Mouse (Mus musculus) urinary bladder, postnatal 25 days (tissue): ENCODE data around the gene Hivep3.

ENCODE experiments used
- DNase-seq: peaks from one replicate; pipeline ENCODE4 v3.0.0; 2022; ENCODE audit warnings: low spot score

Gene Hivep3

GRCm38 (mm10) chr4:119733184-119733880 is at the start of gene Hivep3:
Hivep3 (plus strand) TSS chr4:119733784.
- peak; percentile 100 for DNase-seq

GRCm38 (mm10) chr4:119685746-119686145 is 47.8 kb upstream of the Hivep3 start:
- no peak for DNase-seq

DNA sequence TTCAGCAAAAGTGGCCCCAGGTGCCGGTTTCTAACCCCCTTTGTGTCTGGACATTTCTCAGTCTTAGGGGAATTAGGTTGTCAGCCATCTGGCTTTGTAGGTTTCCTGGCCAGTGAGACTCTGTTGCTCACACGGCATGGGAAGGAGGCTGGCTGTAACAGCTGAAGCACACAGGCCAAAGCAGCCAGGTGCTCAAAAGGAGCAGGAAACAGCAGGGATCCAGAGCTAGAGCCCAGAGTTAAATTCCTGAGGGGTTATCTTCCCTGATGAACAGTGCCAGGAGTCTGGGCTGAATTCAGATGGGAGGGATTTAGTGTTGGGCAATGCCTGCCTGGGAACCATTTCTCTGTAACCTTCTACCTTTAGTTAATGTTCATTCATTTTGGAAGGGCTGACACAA is 35.2 kb upstream of the Hivep3 start:
- DNase-seq, result no peak

DNA sequence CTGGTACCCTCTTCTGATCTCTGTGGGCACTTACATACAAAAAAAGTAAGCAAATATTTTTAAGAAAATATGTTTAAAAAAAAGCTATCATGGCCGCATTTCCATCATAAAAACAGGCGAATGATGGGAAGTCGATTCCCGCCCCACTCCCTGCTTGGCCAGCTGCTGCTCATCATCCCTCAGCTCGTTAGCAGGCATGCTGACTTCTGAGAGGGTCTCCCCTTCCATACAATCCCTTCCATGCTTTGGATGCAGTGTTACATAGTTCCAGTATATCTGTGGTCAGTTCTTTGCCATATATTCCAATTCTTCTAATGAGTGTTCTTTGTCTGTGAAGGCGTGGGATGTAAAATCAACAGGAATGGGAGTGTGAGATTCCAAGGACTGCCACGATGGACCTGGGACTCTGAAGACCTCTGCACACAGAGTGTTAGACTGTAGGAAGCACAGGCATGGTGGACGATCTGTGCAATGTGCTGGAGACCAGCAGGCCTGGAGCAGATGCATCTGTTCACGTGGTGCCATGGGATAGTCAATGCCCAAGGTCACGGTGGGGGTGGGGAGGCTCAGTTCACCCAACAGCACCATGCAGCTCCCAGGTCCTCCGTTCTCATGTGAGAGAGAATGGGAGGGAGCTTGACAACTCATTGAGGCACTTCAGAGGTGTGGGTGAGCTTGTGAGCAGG is 32.2 kb upstream of the Hivep3 start:
- DNase-seq, result no peak

DNA sequence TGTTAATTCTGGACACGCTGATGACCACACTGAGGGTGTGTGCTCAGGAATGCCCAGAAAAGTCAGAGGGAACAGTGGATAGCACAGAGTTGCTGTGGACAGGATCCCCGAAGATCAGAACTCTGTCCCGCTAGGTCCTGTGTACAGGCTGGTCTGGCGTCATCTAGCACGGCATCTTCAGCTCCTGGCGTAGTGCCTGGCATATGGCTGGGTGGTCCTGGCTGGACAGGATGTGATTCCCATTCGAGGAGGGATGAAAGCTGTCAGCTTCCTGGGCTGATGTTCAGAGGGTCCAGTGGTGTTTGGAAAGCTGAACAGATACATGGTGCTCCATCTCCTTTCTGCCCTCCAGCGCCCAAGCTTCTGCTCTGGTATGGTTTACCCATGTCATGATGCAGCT is 29.6 kb upstream of the Hivep3 start:
- no peak for DNase-seq

GRCm38 (mm10) chr4:119707326-119707725 is 26.3 kb upstream of the Hivep3 start:
- DNase-seq, result no peak

- DNase-seq, result no peak
Measured at GRCm38 (mm10) chr4:119707751-119708150, 25.8 kb upstream of the Hivep3 start.

DNA sequence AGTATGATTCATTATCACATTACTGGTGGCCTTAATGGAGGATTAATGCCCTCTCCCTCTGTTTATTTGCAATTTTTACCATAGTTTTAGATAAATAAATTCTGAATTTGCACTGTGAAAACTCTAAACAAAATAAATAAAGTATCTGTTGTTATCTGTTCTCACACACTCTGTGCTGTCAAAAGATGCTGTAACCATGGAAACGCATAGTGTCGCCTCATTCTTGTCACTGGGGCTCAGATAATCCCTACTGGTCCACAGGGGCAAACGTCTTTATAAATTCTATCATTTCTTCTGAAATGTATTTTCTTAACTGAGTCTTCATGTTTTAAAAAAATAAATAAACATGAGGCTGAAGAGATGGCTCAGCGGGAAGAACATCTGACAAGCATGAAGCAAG is 23.4 kb upstream of the Hivep3 start:
- no peak for DNase-seq

- DNase-seq, result no peak
Measured at GRCm38 (mm10) chr4:119717443-119717842, 16.1 kb upstream of the Hivep3 start.

DNA sequence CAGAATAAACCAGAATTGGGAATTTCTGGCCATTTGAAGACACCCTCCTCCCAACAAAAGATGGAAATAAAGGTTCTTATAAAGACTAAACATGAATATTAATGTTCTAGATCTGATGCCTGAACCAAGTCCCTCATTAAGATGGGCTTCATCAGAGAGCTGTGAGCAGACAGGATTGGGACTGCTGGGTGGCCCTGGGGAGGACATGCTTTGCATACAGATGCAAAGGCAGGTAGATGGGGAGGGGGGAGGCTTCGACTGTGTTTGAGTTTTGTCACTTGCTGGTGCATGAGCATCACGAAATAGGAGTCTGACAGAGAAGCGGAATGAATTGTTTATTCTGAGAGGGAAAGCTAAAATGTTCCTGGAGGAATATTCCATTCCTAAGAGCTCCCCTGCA is 12.1 kb upstream of the Hivep3 start:
- DNase-seq, result no peak

- no peak for DNase-seq
Measured at GRCm38 (mm10) chr4:119726074-119726473, 7.5 kb upstream of the Hivep3 start.

GRCm38 (mm10) chr4:119727871-119728270 is 5.7 kb upstream of the Hivep3 start:
- DNase-seq, result no peak

DNA sequence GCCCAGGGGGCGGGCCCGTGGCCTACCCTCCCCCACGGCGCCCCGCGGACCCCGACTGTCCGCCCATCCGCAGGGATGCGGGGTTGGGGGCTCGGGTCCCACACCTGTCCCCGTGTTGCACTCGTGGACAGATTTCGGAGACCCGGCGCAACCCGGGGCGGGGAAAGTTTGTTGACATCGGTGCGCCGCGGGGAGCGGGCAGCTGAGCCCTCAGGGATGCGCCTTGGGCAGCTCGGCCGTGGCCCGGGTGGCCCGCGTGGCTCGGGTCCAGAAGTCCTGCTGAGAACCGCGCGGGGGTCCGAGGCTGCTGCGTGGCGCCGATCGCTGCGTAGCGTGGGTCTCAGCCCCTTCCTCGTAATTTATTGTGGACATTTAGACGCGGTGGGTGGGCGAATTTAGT is 358 bp downstream of the Hivep3 start:
- no peak for DNase-seq

DNA sequence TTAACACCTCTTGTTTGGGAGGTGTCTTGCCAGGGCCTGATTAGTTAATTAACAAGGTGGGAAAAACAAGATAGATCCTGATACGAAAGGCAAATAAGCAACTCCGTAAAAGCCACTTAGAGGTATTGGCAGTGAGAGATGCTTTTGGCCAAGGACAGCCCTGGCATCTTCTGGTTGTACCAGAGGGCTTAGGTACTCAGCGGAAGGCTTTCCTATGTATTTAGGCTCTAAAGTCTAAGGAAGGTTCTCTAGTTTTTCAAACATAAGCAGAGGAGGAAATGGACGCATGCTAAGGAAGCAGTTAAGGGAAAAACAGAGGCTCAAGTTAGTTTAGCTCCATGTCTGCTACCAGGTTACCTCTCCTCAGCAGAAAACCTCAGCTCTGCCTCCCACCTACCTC is 768 bp downstream of the Hivep3 start:
- DNase-seq, result no peak

DNA sequence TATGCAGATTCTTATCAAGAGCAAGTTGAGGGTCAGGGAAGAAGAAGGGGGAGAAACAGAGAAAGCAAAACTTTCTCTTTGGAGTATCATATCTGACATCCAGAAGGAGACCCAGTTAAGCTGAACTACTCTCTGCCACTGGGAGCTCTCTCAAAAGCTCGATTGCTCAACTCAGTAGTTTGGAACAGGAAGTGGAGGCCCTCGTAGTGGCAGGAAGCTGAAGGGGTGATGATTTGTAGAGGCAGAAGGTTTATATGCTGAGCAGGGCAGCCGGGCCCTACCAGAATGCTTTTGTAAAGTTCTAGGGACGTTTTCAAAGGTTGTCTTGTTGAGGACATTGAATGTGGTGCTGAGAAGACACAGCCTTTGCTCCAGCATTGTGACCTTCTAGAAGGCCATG is 5.1 kb downstream of the Hivep3 start:
- DNase-seq, result no peak

DNA sequence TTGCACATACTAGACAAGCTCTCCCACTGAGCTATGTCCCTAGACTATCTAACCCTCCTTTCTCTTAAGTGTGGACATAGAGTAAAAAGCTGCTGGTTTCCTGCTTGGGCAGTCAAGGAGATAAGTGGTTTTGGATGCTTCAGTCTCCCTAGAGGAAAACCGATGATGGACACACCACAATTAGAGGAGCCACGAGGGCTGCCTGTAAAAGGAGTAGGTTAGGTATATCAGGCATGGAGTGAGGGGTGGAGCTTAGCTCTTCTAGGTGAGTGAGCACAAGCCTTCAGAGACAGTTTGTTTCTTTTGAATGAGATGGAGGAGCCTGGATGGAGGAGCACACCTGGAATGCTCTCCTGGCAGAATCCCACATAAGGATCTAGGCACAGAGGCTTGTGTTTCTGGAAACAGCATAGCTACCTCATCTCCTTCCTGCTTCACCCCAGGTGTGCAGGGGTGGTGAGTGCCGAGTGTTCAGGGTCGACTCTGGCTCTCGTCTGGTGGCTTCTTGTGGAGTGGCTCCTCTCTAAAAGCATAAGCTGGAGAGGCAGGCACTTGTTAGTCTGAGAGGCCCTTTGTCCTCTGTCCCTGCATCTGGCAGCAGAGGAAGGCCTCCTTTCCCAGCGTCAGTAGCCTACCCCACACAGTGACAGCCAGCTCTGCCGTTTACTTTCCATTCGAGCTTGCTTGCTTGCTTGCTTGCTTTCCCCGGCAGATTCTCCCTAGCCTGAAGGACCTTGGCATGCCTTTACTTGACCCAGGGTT is 5.9 kb downstream of the Hivep3 start:
- no peak for DNase-seq

- DNase-seq, result no peak
Measured at GRCm38 (mm10) chr4:119748341-119748740, 14.8 kb downstream of the Hivep3 start.

GRCm38 (mm10) chr4:119750157-119750556 is 16.6 kb downstream of the Hivep3 start:
- no peak for DNase-seq

GRCm38 (mm10) chr4:119750681-119751211 is 17.2 kb downstream of the Hivep3 start:
- DNase-seq, result no peak

GRCm38 (mm10) chr4:119751408-119752006 is 17.9 kb downstream of the Hivep3 start:
- DNase-seq, result no peak

- DNase-seq, result no peak
Measured at GRCm38 (mm10) chr4:119759574-119760233, 26.1 kb downstream of the Hivep3 start.

- DNase-seq, result no peak
Measured at GRCm38 (mm10) chr4:119760820-119761219, 27.2 kb downstream of the Hivep3 start.
